Mouse (Mus musculus) liver, embryonic 12.5 days (tissue): ENCODE data around the gene Phlda3. TPM values are rescaled to one million over a fixed set of nuclear protein-coding genes. Genes with fewer than 3 reads are reported as not detected.
A peak's percentile ranks its signal among the peaks of the same experiment; 100 is the strongest.

ENCODE experiments used
- ATAC-seq: fragments of 200-750 bp; cut with Nextera tagmentation; 2 replicates; pipeline ENCODE4 v1.8.0; 2017; ENCODE audit warnings: moderate number of reproducible peaks, mild to moderate bottlenecking, moderate library complexity
- H3K27ac ChIP-seq: fragments of 300-500 bp; sonication (generic); 2 replicates; pipeline ENCODE4 v1.5.1; 2016; ENCODE audit warnings: mild to moderate bottlenecking
- H3K27me3 ChIP-seq: fragments of 300-500 bp; sonication (generic); replicated peaks from 2 replicates; pipeline ENCODE4 v1.6.1; 2016; ENCODE audit warnings: mild to moderate bottlenecking, moderate library complexity
- H3K36me3 ChIP-seq: fragments of 300-500 bp; sonication (generic); 2 replicates; pipeline ENCODE4 v1.6.1; 2016; ENCODE audit warnings: mild to moderate bottlenecking, moderate library complexity
- H3K4me1 ChIP-seq: fragments of 300-500 bp; sonication (generic); 2 replicates; pipeline ENCODE4 v1.6.1; 2016
- H3K4me2 ChIP-seq: fragments of 300-500 bp; sonication (generic); 2 replicates; pipeline ENCODE4 v1.6.1; 2016; ENCODE audit warnings: mild to moderate bottlenecking, moderate library complexity
- H3K4me3 ChIP-seq: fragments of 300-500 bp; sonication (generic); 2 replicates; pipeline ENCODE4 v1.5.1; 2016; ENCODE audit warnings: mild to moderate bottlenecking, moderate library complexity
- H3K9ac ChIP-seq: fragments of 300-500 bp; sonication (generic); 2 replicates; pipeline ENCODE4 v1.6.1; 2016; ENCODE audit warnings: mild to moderate bottlenecking, moderate library complexity
- H3K9me3 ChIP-seq: fragments of 300-500 bp; sonication (generic); replicated peaks from 2 replicates; pipeline ENCODE4 v1.6.1; 2016; ENCODE audit warnings: mild to moderate bottlenecking, moderate library complexity
- WGBS: fragments of 180-500 bp; shearing (Covaris S2); methylation state at CpG from one replicate; pipeline ENCODE4 v1.1.7; 2016; ENCODE audit not compliant: insufficient replicate concordance; 5-methylcytosine and 5-hydroxymethylcytosine counted together
- polyA plus RNA-seq: library from polyadenylated mRNA; unstranded; fragments of >200 nt; fragmentation: Nextera tagmentation; extraction: Ambion mirVana; gene quantifications from 2 replicates; pipeline ENCODE4 v1.2.1, GENCODE M21; 2016

The Phlda3 gene
- polyA plus RNA-seq, 1 experiment from 2014 or later, result 11.4 TPM

GRCm38 (mm10) chr1:135799109-135799627 lies 33.2 kb downstream of the Phlda3 start:
- Histone ChIP-seq H3K27me3 (peaks cover 36% of the 10 kb centered on the region), H3K4me3 (no peak overlapping the region), H3K36me3 (no peaks in the 10 kb centered on the region), H3K4me2 (no peak overlapping the region), H3K9ac (no peak overlapping the region), H3K27ac (no peak overlapping the region), H3K4me1 (peaks cover 42% of the 10 kb centered on the region), H3K9me3 (no peaks in the 10 kb centered on the region)
- 25% methylated on average over 8 of the region's 8 CpGs for WGBS
- no peak for ATAC-seq

- H3K4me3 ChIP-seq, result no peak overlapping the region
- no peaks in the 10 kb centered on the region for H3K9me3 ChIP-seq
- peaks cover 24% of the 10 kb centered on the region for H3K27me3 ChIP-seq
- no peak overlapping the region for H3K4me2 ChIP-seq
- no peak overlapping the region for H3K9ac ChIP-seq
- H3K4me1 ChIP-seq, result peaks cover 31% of the 10 kb centered on the region
- H3K27ac ChIP-seq, result 0 out of 2 replicates have a peak overlapping the region, but pooled peaks have one; percentile 18
- WGBS, result 24% methylated on average over 8 of the region's 8 CpGs
- no peaks in the 10 kb centered on the region for H3K36me3 ChIP-seq
- peak; percentile 53 for ATAC-seq
Measured at GRCm38 (mm10) chr1:135800192-135800950, 34.5 kb downstream of the Phlda3 start.

- Histone ChIP-seq H3K9ac (no peak overlapping the region), H3K36me3 (no peaks in the 10 kb centered on the region), H3K4me1 (no peaks in the 10 kb centered on the region), H3K4me2 (no peak overlapping the region), H3K4me3 (no peak overlapping the region), H3K27me3 (peaks cover 19% of the 10 kb centered on the region; the same call in 1 of the 2 replicates), H3K27ac (no peak overlapping the region), H3K9me3 (no peaks in the 10 kb centered on the region)
- WGBS, result 60% methylated on average over 10 of the region's 10 CpGs
- no peak for ATAC-seq
Measured at GRCm38 (mm10) chr1:135807546-135807945, 41.6 kb downstream of the Phlda3 start.

- peaks cover 33% of the 10 kb centered on the region for H3K27me3 ChIP-seq
- H3K9me3 ChIP-seq, result no peaks in the 10 kb centered on the region
- no peaks in the 10 kb centered on the region for H3K36me3 ChIP-seq
- H3K4me2 ChIP-seq, result no peak overlapping the region
- ATAC-seq, result no peak
- H3K4me3 ChIP-seq, result no peak overlapping the region
- no peak overlapping the region for H3K9ac ChIP-seq
- no peak overlapping the region for H3K27ac ChIP-seq
- 36% methylated on average over 2 of the region's 2 CpGs for WGBS
- H3K4me1 ChIP-seq, result 0 out of 2 replicates have a peak, but pooled peaks cover 5% of the 10 kb centered on the region
Measured at GRCm38 (mm10) chr1:135810180-135810579, 44.3 kb downstream of the Phlda3 start.

- 29% methylated on average over 7 of the region's 7 CpGs for WGBS
- Histone ChIP-seq H3K4me1 (0 out of 2 replicates have a peak, but pooled peaks cover 5% of the 10 kb centered on the region), H3K9ac (no peak overlapping the region), H3K27me3 (peaks cover 42% of the 10 kb centered on the region), H3K27ac (no peak overlapping the region), H3K9me3 (no peaks in the 10 kb centered on the region), H3K36me3 (no peaks in the 10 kb centered on the region), H3K4me3 (no peak overlapping the region), H3K4me2 (no peak overlapping the region)
- ATAC-seq, result no peak
Measured at GRCm38 (mm10) chr1:135811016-135811646, 45.2 kb downstream of the Phlda3 start.

- no peak for ATAC-seq
- Histone ChIP-seq H3K4me2 (no peak overlapping the region), H3K9me3 (no peaks in the 10 kb centered on the region), H3K4me3 (no peak overlapping the region), H3K9ac (no peak overlapping the region), H3K4me1 (0 out of 2 replicates have a peak, but pooled peaks cover 5% of the 10 kb centered on the region), H3K36me3 (no peaks in the 10 kb centered on the region), H3K27ac (no peak overlapping the region), H3K27me3 (peaks cover 53% of the 10 kb centered on the region)
- 65% methylated on average over 3 of the region's 3 CpGs for WGBS
Measured at GRCm38 (mm10) chr1:135812205-135812604, 46.3 kb downstream of the Phlda3 start.

- Histone ChIP-seq H3K27ac (no peak overlapping the region), H3K27me3 (peaks cover 57% of the 10 kb centered on the region), H3K9me3 (no peaks in the 10 kb centered on the region), H3K4me3 (no peak overlapping the region), H3K36me3 (no peaks in the 10 kb centered on the region), H3K9ac (no peak overlapping the region), H3K4me1 (peaks cover 6% of the 10 kb centered on the region; the same call in 1 of the 2 replicates), H3K4me2 (no peak overlapping the region)
- ATAC-seq, result no peak
- WGBS, result 44% methylated on average over 2 of the region's 2 CpGs
Measured at GRCm38 (mm10) chr1:135812618-135813017, 46.7 kb downstream of the Phlda3 start.

- Histone ChIP-seq H3K27me3 (peaks cover 62% of the 10 kb centered on the region), H3K9me3 (no peaks in the 10 kb centered on the region), H3K27ac (no peak overlapping the region), H3K4me3 (no peak overlapping the region), H3K9ac (no peak overlapping the region), H3K4me2 (no peak overlapping the region), H3K36me3 (no peaks in the 10 kb centered on the region), H3K4me1 (peaks cover 11% of the 10 kb centered on the region; the same call in 1 of the 2 replicates)
- no peak for ATAC-seq
- 52% methylated on average over 4 of the region's 4 CpGs for WGBS
Measured at GRCm38 (mm10) chr1:135813071-135813470, 47.2 kb downstream of the Phlda3 start.

- Histone ChIP-seq H3K4me2 (no peak overlapping the region), H3K9me3 (no peaks in the 10 kb centered on the region), H3K4me3 (no peak overlapping the region), H3K27me3 (peaks cover 69% of the 10 kb centered on the region), H3K36me3 (no peaks in the 10 kb centered on the region), H3K9ac (no peak overlapping the region), H3K27ac (no peak overlapping the region), H3K4me1 (peaks cover 18% of the 10 kb centered on the region; the same call in 1 of the 2 replicates)
- no peak for ATAC-seq
- 60% methylated on average over 5 of the region's 5 CpGs for WGBS
Measured at GRCm38 (mm10) chr1:135813687-135814395, 47.9 kb downstream of the Phlda3 start.

GRCm38 (mm10) chr1:135814531-135814930 lies 48.6 kb downstream of the Phlda3 start:
- Histone ChIP-seq H3K4me1 (peaks cover 21% of the 10 kb centered on the region; the same call in 1 of the 2 replicates), H3K27me3 (peaks cover 72% of the 10 kb centered on the region), H3K9ac (no peak overlapping the region), H3K27ac (no peak overlapping the region), H3K4me3 (no peak overlapping the region), H3K9me3 (no peaks in the 10 kb centered on the region), H3K4me2 (no peak overlapping the region), H3K36me3 (no peaks in the 10 kb centered on the region)
- no peak for ATAC-seq
- 64% methylated on average over 5 of the region's 5 CpGs for WGBS

- H3K27me3 ChIP-seq, result peaks cover 94% of the 10 kb centered on the region
- no peak overlapping the region for H3K9ac ChIP-seq
- ATAC-seq, result no peak
- WGBS, result 22% methylated on average over 4 of the region's 4 CpGs
- peaks cover 21% of the 10 kb centered on the region; the same call in 1 of the 2 replicates for H3K4me1 ChIP-seq
- H3K27ac ChIP-seq, result no peak overlapping the region
- H3K9me3 ChIP-seq, result no peaks in the 10 kb centered on the region
- no peaks in the 10 kb centered on the region for H3K36me3 ChIP-seq
- no peak overlapping the region for H3K4me2 ChIP-seq
- no peak overlapping the region for H3K4me3 ChIP-seq
Measured at GRCm38 (mm10) chr1:135817595-135817994, 51.7 kb downstream of the Phlda3 start.
